Mouse (Mus musculus): ENCODE results near the gene Foxd1.

Foxd1 gene

GRCm38 (mm10) chr13:98355559-98356111 lies 1.6 kb downstream of the Foxd1 start:
- DNase-seq (ENCODE audit: low spot score): peak; percentile 19

GRCm38 (mm10) chr13:98356176-98356972 lies 2.3 kb downstream of the Foxd1 start:
- DNase-seq (ENCODE audit: low spot score): no peak

- no peak for DNase-seq (ENCODE audit: low spot score)
Observed at GRCm38 (mm10) chr13:98356973-98357425, 3.0 kb downstream of the Foxd1 start.

- no peak for DNase-seq (ENCODE audit: low spot score)
Observed at GRCm38 (mm10) chr13:98357433-98358423, 3.7 kb downstream of the Foxd1 start.

GRCm38 (mm10) chr13:98358424-98359181 lies 4.6 kb downstream of the Foxd1 start:
- no peak for DNase-seq (ENCODE audit: low spot score)

GRCm38 (mm10) chr13:98359337-98359736 lies 5.3 kb downstream of the Foxd1 start:
- DNase-seq (ENCODE audit: low spot score): no peak

- no peak for DNase-seq (ENCODE audit: low spot score)
Observed at GRCm38 (mm10) chr13:98360391-98360790, 6.3 kb downstream of the Foxd1 start.

- DNase-seq (ENCODE audit: low spot score): no peak
Observed at GRCm38 (mm10) chr13:98361161-98361560, 7.1 kb downstream of the Foxd1 start.

GRCm38 (mm10) chr13:98363046-98363445 lies 9.0 kb downstream of the Foxd1 start:
- no peak for DNase-seq (ENCODE audit: low spot score)

GRCm38 (mm10) chr13:98365081-98365480 lies 11.0 kb downstream of the Foxd1 start:
- no peak for DNase-seq (ENCODE audit: low spot score)

GRCm38 (mm10) chr13:98365766-98366421 lies 11.9 kb downstream of the Foxd1 start:
- DNase-seq (ENCODE audit: low spot score): no peak

- no peak for DNase-seq (ENCODE audit: low spot score)
Observed at GRCm38 (mm10) chr13:98366469-98367275, 12.6 kb downstream of the Foxd1 start.

GRCm38 (mm10) chr13:98367601-98368000 lies 13.6 kb downstream of the Foxd1 start:
- DNase-seq (ENCODE audit: low spot score): no peak

GRCm38 (mm10) chr13:98369046-98369445 lies 15.0 kb downstream of the Foxd1 start:
- DNase-seq (ENCODE audit: low spot score): no peak

- DNase-seq (ENCODE audit: low spot score): no peak
Observed at GRCm38 (mm10) chr13:98374560-98374959, 20.5 kb downstream of the Foxd1 start.

- DNase-seq (ENCODE audit: low spot score): no peak
Observed at GRCm38 (mm10) chr13:98374979-98375378, 20.9 kb downstream of the Foxd1 start.

- DNase-seq (ENCODE audit: low spot score): no peak
Observed at GRCm38 (mm10) chr13:98377746-98378145, 23.7 kb downstream of the Foxd1 start.

GRCm38 (mm10) chr13:98382751-98383150 lies 28.7 kb downstream of the Foxd1 start:
- no peak for DNase-seq (ENCODE audit: low spot score)

- no peak for DNase-seq (ENCODE audit: low spot score)
Observed at GRCm38 (mm10) chr13:98383911-98384498, 30.0 kb downstream of the Foxd1 start.

GRCm38 (mm10) chr13:98385877-98386276 lies 31.8 kb downstream of the Foxd1 start:
- DNase-seq (ENCODE audit: low spot score): no peak
